Mouse (Mus musculus) layer of hippocampus, adult 2 months (tissue): ENCODE measurements around the gene Fam214b. TPM values are rescaled to one million over a fixed set of nuclear protein-coding genes. Genes with fewer than 3 reads are reported as not detected.

Source experiments
- DNase-seq, 2 experiments: peaks; one replicate each; pipeline ENCODE4 v3.0.0; 2022; ENCODE audit warnings: low spot score in 2 of 2
- H3K27ac ChIP-seq: fragments of 200-600 bp; 2 replicates; pipeline ENCODE4 v1.8.1; 2022
- H3K4me3 ChIP-seq: fragments of 200-600 bp; 2 replicates; pipeline ENCODE4 v1.8.1; 2022; ENCODE audit warnings: mild to moderate bottlenecking
- CTCF ChIP-seq: fragments of 200-600 bp; conservative IDR thresholded peaks from 2 replicates; pipeline ENCODE4 v1.8.1; 2022; ENCODE audit warnings: antibody characterized with exemption, mild to moderate bottlenecking, moderate library complexity
- total RNA-seq, 2 experiments: library from RNA; stranded (reverse); gene quantifications; 2 replicates each; pipeline ENCODE4 v1.2.3; 2021

Fam214b gene
- total RNA-seq, 2 experiments from 2014 or later: 36.1 to 40.3 TPM

DNA sequence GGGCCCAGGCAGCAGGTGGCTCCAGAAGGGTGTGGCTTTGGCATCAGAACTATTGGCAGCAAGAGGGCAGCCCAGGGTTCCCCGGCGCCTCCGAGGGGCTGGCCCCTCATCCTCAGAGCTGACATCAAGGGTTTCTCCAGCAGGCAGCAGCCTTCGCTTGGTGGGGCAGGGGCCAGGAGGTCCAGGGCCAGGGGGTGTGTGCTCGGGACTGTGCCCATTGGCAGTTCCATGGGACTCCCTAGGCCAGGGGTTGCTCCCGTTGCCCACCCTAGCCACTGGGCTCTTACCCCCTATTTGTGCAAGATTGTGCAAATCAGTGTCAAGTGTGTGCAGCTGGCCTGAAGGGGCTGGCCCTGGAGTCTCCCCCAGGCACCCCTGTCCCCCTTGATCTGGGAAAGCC is 10.2 kb downstream of the Fam214b start:
- no peak for DNase-seq
- H3K4me3 ChIP-seq: no peak overlapping the region
- no peak for TF ChIP-seq CTCF

DNA sequence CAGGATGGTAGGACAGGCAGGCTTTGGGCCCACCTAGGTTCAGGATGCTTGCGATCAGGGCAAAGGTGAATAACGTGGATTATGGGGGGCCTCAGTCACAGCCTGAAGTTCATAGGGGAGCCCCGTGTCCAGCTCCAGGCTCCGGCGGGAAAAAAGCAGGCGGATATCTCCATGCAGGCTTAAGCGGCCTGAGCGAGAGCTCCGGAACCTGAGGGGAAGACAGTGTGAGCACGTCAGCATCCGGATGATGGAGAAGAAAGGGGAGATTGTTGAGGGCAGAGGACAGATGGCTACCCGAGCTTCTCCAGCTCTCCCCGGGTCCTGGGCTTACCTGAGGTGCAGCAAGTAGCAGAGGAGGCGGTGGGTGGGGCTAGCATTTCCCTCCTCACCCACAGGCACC is 12.5 kb downstream of the Fam214b start:
- Histone ChIP-seq H3K27ac (no peak overlapping the region), H3K4me3 (no peak overlapping the region)
- no peak for DNase-seq
- no peak for TF ChIP-seq CTCF

More for the DNA sequence above, 10.2 kb downstream of the Fam214b start:
- H3K27ac ChIP-seq: no peak overlapping the region

- Histone ChIP-seq H3K27ac (no peak overlapping the region; the same call in 1 of the 2 replicates), H3K4me3 (no peak overlapping the region)
- DNase-seq: no peak
- no peak for TF ChIP-seq CTCF
Measured at GRCm38 (mm10) chr4:43032501-43032900, 13.5 kb downstream of the Fam214b start.

DNA sequence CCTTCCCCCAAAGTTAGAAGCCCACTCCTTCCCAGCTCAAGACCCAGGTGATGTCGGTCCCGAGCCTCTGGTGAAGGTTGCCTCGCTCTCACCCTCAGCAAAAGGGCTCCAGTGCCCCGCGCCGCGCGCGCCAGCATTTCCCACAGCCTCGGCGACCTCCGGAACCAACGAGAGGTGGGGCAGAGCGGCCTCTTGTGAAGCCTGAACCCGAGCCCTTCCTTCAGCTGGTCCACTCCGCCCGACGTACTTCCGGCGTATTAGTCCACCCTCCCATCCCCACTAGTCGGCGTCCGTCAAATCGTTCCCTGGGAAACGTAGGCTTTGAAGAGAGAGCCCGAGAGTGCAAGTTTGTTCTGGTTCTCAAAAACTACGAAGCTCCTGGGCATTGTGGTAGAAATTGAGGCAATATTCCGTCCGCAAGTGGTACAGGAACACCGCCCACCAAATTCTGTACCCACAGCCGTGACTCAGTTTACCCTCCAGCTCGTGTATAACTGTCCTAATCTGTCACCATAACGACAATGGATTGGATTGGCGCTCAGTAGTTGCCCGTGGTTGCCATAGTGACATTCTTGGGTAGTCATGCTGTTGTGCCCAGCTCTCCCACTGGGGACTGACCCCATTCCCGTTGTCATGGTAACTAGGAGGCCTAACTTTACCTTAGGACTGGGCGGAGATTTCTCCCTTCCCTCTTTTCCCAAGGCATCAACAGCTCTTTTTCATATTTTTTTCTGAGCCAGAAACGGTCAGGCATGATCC is 14.6 kb downstream of the Fam214b start, which contains the start of gene Stoml2:
Gene Stoml2, minus strand, starts transcription at position 474 of the 759 bp plus-strand sequence.
- peak within 1 kb of the TSS; percentile 93 for H3K4me3 ChIP-seq
- peak; percentile 91 to 95 for DNase-seq
- peak; percentile 53 for TF ChIP-seq CTCF
- peak within 1 kb of the TSS; percentile 91 for H3K27ac ChIP-seq

GRCm38 (mm10) chr4:43030780-43031230 is 15.2 kb downstream of the Fam214b start:
- Histone ChIP-seq H3K27ac (peak overlapping the region; percentile 91), H3K4me3 (peak overlapping the region; percentile 93)
- no peak for TF ChIP-seq CTCF
- DNase-seq: peak in 1 of 2 experiments; percentile 38

DNA sequence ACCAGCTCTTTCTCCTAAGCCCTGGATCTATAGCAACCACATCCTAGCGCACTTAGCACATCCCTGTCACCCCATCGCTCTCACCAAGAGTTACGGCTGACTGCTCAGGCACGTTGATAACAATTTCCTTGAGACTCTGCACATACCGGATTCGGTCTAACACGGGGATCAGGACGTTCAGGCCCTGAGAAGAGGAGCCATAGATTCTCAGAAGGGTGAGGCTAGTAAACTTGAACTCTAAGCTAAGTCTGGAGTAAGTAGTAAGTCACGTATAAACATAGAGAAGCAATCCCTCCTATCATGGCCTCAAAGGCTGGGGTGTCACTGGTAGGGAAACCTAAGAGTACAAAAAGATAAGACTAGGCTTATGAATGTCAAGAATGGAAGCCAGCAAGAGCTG is 15.7 kb downstream of the Fam214b start:
- TF ChIP-seq CTCF: no peak
- Histone ChIP-seq H3K4me3 (peak overlapping the region; percentile 93), H3K27ac (peak overlapping the region; percentile 91)
- DNase-seq: no peak

- Histone ChIP-seq H3K27ac (no peak overlapping the region), H3K4me3 (no peak overlapping the region)
- no peak for DNase-seq
- no peak for TF ChIP-seq CTCF
Measured at GRCm38 (mm10) chr4:43029749-43030148, 16.3 kb downstream of the Fam214b start.

GRCm38 (mm10) chr4:43029121-43029520 is 16.9 kb downstream of the Fam214b start:
- TF ChIP-seq CTCF: no peak
- DNase-seq: no peak
- Histone ChIP-seq H3K27ac (no peak overlapping the region), H3K4me3 (no peak overlapping the region)

DNA sequence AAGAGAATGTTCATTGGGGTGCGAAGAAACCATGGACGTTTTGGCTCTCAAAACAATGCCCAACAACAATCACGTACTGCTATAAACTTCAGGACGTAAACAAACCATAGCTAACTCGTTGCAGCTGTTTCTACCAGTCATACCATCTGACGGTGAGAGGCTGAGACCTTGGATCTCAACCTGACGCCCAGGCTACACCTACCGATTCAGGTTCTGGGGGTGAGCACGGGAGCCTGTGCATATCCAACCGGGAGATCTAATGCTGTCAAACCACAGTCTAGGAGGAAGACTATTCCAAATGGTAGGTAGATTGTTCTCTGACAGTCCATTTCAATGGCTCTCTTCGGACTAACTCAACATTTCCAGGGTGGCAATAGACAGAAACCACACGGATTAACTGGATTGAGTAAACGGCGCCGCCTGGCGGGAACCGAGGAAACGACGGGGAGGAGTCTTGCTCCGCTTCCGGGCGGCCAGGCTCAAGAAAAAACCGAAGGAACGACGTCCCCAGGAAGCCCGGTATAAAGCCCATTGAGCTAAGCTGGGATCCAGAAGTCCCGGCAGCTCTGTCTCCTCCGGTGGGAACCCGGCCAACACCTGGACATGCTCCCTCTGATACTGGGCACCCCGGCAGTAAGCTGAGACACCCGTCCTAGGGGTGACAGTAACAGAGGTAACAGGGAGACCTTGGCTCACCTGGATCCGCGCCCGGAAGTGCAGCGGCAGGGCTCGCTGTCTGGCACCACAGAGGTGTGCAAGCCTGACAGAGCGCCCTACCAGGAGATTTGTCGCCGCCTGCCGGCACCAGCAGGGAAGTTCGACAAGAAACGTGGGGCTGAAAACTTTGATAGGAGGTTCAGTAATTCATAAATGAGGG is 20.7 kb downstream of the Fam214b start, which contains the start of gene Pigo:
Gene Pigo, minus strand, starts transcription at position 736 of the 877 bp plus-strand sequence.
- peak; percentile 80 for TF ChIP-seq CTCF
- peak; percentile 91 to 92 for DNase-seq
- peak within 1 kb of the TSS; percentile 72 for H3K4me3 ChIP-seq
- H3K27ac ChIP-seq: peak within 1 kb of the TSS; percentile 94

DNA sequence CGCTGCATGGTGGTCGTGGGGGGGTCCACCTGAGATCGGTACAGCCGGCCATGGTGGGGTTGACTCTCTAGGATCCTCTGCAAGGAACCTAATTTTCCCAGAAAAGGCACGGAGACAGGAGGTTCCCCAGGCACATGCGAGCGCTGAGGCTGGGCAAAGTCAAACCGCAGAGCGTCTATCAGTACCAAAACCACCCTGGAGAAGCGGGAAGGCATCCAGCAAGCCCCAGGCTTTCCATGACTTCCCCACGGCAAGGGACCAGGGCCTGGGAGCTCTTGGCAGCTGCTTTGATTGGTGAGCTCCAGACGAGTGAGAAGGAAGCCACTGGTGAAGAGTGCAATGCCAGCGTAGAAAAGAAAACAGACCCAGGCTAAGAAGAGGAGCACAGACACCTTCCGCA is 21.3 kb downstream of the Fam214b start:
- DNase-seq: no peak
- Histone ChIP-seq H3K27ac (peak overlapping the region; percentile 94), H3K4me3 (peak overlapping the region; percentile 72)
- TF ChIP-seq CTCF: no peak

DNA sequence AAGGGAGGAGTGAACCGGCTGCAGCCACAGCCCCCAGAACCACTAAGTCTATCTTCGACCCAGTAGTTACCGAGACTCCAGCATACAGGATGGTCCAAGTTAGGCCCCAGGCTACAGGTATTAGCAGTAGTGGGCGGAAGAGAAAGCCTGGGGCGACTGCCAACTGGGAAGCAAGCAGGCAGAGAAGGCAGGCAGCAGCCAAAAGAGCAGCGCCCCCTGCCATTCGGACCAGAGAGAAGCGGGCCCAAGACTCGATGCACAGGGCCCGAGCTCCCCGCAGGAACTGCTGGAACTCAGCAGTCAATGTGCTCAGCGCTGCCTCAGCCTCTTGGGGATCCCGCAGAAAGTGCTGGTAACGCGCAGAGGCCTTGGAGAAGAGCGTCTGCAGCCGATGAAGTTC is 24.7 kb downstream of the Fam214b start:
- Histone ChIP-seq H3K4me3 (no peak overlapping the region), H3K27ac (no peak overlapping the region)
- TF ChIP-seq CTCF: no peak
- no peak for DNase-seq

DNA sequence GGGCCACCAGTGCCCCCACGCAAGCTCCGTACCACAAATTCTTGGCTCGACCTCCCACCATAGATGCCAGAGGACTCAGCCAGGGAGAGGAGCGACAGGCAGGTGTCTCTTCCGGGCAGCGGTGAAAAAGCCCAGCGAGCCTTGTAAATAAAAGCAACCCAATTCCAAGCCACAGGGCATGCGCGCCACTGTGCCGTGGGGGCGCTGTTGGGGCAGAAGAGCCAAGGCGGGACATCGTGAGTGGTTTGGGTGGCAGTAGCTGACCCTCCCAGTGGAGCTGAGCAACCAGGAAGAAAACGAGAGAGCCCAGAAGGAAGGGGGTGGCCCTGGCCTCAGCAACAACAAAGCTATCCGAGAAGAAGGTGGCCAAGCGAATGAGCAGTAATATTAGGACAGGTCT is 25.1 kb downstream of the Fam214b start:
- no peak for DNase-seq
- Histone ChIP-seq H3K27ac (no peak overlapping the region), H3K4me3 (no peak overlapping the region)
- TF ChIP-seq CTCF: no peak; the same call in 1 of the 2 replicates
